Mouse (Mus musculus) R1 (cell line): ENCODE results near the gene Dync1i2.
A peak's percentile ranks its signal among the peaks of the same experiment; 100 is the strongest.

Experiments
- DNase-seq: peaks from one replicate; pipeline ENCODE4 v3.0.0-alpha.2; 2018; ENCODE audit warnings: low read depth, low spot score

Gene Dync1i2

DNA sequence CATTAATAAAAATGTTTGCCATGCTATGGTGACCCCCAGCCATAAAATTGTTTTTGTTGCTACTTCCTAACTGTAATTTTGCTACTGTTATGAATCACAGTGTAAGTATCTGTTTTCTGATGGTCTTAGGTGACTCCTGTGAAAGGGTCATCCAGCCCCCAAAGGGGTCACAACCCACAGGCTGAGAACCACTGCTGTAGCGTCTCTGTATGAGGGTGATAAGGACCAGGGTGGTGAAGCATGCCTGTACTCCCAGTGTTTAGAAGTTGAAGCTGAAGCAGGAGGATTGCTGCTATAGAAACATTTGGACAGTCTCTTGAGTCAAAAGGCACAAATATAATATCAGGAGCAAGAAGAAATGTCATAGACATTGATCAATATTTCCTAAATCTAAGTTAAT, 57.8 kb downstream of the Dync1i2 start:
- DNase-seq = no peak

- DNase-seq = no peak
Observed at GRCm38 (mm10) chr2:71270085-71270484, 58.6 kb downstream of the Dync1i2 start.

- DNase-seq = peak; percentile 17
Observed at GRCm38 (mm10) chr2:71273955-71274679, 62.6 kb downstream of the Dync1i2 start.

GRCm38 (mm10) chr2:71275734-71276133, 64.2 kb downstream of the Dync1i2 start:
- DNase-seq = no peak

DNA sequence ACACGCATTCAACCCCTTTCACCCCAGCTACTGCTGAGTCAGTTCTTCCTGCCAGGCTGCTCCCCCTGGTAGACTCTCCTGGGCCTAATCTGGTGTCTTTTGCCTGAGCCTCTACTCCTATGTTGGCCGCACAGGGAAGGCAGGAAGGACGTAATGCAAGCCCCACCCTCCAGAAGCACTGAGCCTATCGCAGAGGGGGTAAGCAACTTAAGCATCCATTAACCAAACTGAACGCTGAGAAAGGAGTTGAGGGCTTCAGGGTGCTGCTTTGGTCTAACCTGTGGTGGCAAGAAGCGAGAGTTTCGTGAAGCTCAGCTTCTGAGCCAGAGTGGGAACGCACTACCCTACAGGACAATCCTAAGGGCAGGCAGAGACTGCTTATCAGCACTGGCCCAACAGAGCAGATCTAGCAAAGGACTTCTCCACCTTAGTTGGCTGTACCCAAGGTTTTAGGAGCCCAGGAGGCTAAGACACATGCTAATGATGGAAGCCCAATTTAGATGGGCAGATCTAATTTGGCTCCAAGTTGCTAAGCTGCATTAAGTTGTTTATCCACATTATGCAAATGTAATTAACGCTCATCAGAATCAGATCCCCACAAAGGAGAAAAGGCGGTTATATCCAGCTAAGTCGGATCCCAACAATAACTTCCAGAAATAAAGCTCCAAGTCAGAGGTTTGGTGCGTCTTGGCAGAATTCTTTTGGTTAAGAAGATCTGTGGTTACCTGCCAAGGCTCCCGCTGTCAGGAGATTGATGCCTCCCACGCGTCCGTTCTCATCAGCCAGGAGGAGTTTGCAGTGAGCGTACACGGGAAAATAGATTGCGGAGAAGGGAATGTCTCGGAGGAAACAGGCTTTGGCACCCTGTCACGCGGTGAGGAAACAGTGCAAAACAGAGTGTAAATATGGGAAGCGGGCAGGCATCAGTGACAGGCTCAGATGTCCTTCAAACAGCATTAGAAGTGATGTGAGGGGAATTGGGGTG, 67.6 kb downstream of the Dync1i2 start:
- DNase-seq = peak; percentile 79

GRCm38 (mm10) chr2:71281981-71282380, 70.5 kb downstream of the Dync1i2 start:
- DNase-seq = no peak

DNA sequence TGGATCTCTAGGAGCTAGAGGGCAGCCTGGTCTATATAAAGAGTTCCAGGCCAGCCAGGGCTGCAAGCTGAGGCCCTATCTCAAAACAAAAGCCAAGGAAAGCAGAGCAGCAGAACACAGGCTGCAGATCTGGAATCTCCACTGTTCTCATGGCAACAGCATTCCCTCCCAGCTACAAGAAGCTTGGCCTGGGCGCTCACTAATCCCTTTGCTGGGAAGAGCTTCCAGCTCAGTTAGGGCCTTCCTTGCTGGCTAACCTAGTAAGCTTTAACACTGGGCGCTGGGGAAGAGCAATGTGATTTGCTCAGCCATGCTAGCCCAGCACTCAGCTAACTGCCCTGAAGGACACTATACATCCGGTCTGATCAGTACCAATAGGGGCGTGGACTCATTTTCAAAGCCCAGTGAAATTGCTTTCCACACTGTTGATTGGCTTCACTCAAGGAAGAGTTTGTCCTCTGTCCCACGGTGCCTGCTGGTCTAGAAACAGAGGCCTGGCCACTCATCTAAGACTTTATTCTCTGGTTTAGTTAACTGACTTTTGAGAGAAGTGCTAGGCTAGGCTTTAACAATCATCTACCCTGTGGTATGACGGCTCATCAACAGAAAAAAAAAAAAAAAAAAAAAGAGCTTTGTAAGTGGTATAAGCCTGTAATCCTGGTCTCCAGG, 78.7 kb downstream of the Dync1i2 start:
- peak; percentile 88 for DNase-seq

- no peak for DNase-seq
Observed at GRCm38 (mm10) chr2:71291566-71291965, 80.1 kb downstream of the Dync1i2 start.

GRCm38 (mm10) chr2:71293983-71294382, 82.5 kb downstream of the Dync1i2 start:
- no peak for DNase-seq

GRCm38 (mm10) chr2:71294489-71294888, 83.0 kb downstream of the Dync1i2 start:
- no peak for DNase-seq

DNA sequence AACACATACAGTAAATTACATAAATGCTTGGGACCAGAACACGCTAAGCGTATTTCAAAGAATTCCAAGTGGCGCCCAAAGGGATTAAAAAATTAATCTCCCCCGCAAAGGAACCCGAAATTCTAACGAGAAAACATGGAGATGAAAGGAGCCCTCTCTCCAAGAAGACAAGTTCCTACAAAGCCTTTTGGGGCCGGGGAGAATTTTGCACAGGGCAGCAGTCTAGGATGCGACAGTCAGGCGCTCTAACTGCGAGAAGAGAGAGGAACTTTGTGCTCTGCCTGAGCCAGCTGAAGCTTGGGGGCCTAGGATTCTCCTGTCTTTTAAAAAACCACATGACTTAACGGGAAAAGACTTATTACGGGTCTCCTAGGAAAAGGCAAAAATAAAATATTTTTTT, 84.3 kb downstream of the Dync1i2 start:
- no peak for DNase-seq

GRCm38 (mm10) chr2:71297501-71297900, 86.0 kb downstream of the Dync1i2 start:
- no peak for DNase-seq

- no peak for DNase-seq
Observed at GRCm38 (mm10) chr2:71298729-71299128, 87.2 kb downstream of the Dync1i2 start.

DNA sequence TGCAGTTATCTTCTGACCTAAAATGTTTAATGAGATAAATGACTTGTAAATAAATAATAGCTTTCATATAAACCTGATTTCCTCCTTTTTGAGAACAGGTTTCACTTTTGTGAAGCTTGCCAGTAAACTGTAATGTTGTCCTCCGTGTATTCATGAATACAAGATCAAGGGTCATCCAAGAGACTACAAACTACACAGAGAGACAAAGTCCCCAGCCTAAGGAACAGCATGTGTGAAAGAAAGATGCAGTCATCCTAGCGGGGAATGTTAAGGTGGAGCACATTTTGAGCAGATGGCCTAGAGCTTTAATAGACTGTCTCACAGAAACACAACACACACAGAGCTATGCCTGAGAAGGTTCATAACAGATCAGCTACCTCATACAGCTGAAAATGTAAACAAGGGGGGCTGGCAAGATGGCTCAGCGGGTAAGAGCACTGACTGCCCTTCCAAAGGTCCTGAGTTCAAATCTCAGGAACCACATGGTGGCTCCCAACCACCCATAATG, 90.7 kb downstream of the Dync1i2 start:
- DNase-seq = no peak

GRCm38 (mm10) chr2:71303221-71303620, 91.7 kb downstream of the Dync1i2 start:
- DNase-seq = no peak

DNA sequence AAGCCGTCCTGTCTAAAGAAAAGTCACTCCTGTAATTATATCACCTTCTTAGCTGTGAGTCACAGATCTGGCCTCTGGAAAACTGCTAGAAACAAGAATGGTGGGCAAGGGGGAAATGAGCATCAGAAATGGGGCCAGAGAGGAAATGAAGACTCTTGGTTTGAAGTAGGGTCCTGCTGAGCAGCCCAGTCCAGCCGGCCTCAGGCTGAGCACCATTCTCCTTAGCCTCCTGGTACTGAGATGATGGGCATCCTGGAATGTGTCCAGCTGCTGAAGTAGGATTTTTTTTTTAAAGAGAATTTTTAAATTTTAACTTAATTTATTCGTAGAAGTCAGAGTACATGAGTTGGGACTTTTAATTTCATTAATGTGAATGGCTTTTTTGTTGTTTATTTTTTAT, 93.3 kb downstream of the Dync1i2 start:
- no peak for DNase-seq

GRCm38 (mm10) chr2:71306357-71306756, 94.9 kb downstream of the Dync1i2 start:
- no peak for DNase-seq

GRCm38 (mm10) chr2:71309726-71310125, 98.2 kb downstream of the Dync1i2 start:
- DNase-seq = no peak

GRCm38 (mm10) chr2:71312067-71312466, 100.6 kb downstream of the Dync1i2 start:
- peak; percentile 67 for DNase-seq
